Mouse (Mus musculus): ENCODE data around the gene Tpt1. TPM values are rescaled to one million over a fixed set of nuclear protein-coding genes. Genes with fewer than 3 reads are reported as not detected.

Tpt1 gene
- polyA plus RNA-seq, 1 experiment from 2014 or later = 619 TPM

DNA sequence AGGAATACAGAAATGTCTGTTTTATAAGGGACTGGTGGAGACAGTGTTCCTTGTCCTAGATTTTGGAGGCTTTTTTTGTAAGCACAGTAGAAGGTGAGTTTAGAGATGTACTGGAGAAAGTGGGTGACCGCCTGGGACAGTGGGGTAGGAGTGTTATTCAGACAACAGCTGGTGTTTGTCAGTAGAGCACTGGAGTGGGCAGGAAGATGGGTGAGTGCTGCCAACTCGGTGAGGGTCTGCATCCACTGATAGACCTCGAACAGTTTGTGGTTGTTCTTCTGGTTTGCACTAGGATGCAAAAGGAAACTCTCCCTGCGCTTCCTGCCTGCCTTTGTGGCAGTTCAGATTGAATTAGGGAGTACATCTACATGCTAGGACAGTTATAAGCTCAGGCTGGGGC is 2.8 kb downstream of the Tpt1 start:
- Histone ChIP-seq H3K9ac (no peak overlapping the region), H3K4me2 (no peak overlapping the region), H3K9me3 (no peaks in the 10 kb centered on the region), H3K27me3 (replicated peaks) (no peaks in the 10 kb centered on the region), H3K27ac (no peak overlapping the region), H3K4me3 (no peak overlapping the region), H3K36me3 (replicated peaks) (peaks cover 32% of the 10 kb centered on the region), H3K4me1 (peaks cover 32% of the 10 kb centered on the region)
- WGBS = 90% methylated on average over 4 of the region's 4 CpGs
- no peak for ATAC-seq (replicated peaks)

- 92% methylated on average over 5 of the region's 5 CpGs for WGBS
- no peak overlapping the region for H3K9ac ChIP-seq
- H3K9me3 ChIP-seq = no peaks in the 10 kb centered on the region
- no peak for ATAC-seq (replicated peaks)
- H3K4me1 ChIP-seq = peaks cover 32% of the 10 kb centered on the region
- peaks cover 32% of the 10 kb centered on the region for H3K36me3 ChIP-seq (replicated peaks)
- no peak overlapping the region for H3K4me3 ChIP-seq
- H3K27ac ChIP-seq = no peak overlapping the region
- H3K4me2 ChIP-seq = no peak overlapping the region
- H3K27me3 ChIP-seq (replicated peaks) = no peaks in the 10 kb centered on the region
Observed at GRCm38 (mm10) chr14:75848482-75848881, 3.6 kb downstream of the Tpt1 start.

DNA sequence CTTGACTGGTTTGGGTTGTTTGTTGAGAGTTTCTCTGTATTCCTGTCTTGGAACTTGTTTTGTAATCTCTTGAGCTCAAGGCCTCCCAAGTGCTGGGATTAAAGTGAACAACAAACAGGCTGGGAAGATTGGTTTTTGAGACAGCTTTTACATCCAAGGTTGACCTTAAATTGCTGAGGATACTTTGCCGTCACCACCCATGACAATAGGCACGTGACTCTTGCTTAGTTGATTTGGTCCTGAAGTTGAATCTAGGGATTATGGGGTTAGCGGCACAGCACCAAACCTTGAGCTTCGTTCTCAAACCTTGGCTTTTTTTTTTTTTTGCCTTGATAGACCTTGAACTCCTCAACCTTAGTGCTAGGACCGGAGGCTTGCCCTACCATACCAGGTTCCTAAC is 4.3 kb downstream of the Tpt1 start:
- no peak overlapping the region for H3K27ac ChIP-seq
- ATAC-seq (replicated peaks) = no peak
- no peaks in the 10 kb centered on the region for H3K9me3 ChIP-seq
- no peak overlapping the region for H3K9ac ChIP-seq
- WGBS = 83% methylated on average over 5 of the region's 5 CpGs
- H3K4me3 ChIP-seq = no peak overlapping the region
- no peaks in the 10 kb centered on the region for H3K27me3 ChIP-seq (replicated peaks)
- peaks cover 29% of the 10 kb centered on the region for H3K4me1 ChIP-seq
- peaks cover 32% of the 10 kb centered on the region for H3K36me3 ChIP-seq (replicated peaks)
- no peak overlapping the region for H3K4me2 ChIP-seq

DNA sequence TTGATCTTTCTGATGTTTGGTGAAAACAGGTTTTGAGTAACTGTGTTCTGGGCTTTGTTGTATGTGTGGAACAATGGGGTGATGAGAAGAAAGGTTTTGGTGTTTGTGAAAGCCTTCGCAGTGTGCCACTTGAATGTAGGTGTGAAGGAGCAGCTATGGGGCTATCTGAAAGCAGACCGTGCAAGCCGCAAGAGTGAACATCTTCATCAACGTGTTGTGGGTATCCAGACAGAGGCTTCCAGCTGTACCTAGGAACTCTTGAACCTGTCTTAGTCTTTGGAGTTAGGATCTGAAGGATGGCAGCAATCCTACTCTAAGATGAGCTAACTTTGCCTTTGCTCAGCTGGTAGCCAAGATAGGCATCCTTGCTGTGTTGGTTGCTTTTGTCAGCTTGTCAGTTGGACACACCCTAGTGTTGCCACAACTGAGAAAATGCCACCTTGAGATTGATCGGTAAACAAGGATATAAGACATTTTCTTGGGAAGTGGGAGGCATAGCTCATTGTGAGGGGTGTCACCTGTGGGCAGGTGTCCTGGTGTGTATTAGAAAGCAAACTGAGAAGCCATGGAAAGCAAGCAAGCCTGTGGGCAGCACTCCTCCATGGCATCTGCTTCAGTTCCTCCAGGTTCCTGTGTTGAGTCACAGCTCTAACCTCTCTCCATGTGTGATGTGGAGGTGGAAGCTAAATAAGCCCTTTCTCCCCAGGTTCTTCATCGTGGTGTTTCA is 5.1 kb downstream of the Tpt1 start:
- H3K36me3 ChIP-seq (replicated peaks) = peaks cover 32% of the 10 kb centered on the region
- no peaks in the 10 kb centered on the region for H3K9me3 ChIP-seq
- H3K27me3 ChIP-seq (replicated peaks) = no peaks in the 10 kb centered on the region
- H3K4me3 ChIP-seq = no peak overlapping the region
- 88% methylated on average over 6 of the region's 6 CpGs for WGBS
- no peak for ATAC-seq (replicated peaks)
- peaks cover 27% of the 10 kb centered on the region for H3K4me1 ChIP-seq
- no peak overlapping the region for H3K27ac ChIP-seq
- H3K9ac ChIP-seq = no peak overlapping the region
- no peak overlapping the region for H3K4me2 ChIP-seq

- Histone ChIP-seq H3K4me2 (no peak overlapping the region), H3K9me3 (no peaks in the 10 kb centered on the region), H3K9ac (no peak overlapping the region), H3K4me1 (peaks cover 27% of the 10 kb centered on the region), H3K4me3 (no peak overlapping the region), H3K36me3 (replicated peaks) (peaks cover 32% of the 10 kb centered on the region), H3K27me3 (replicated peaks) (no peaks in the 10 kb centered on the region), H3K27ac (no peak overlapping the region)
- 0 out of 2 replicates have a peak, but pooled peaks have one; percentile 43 for ATAC-seq (replicated peaks)
- 31% methylated on average over 6 of the region's 6 CpGs for WGBS
Observed at GRCm38 (mm10) chr14:75850819-75851218, 5.9 kb downstream of the Tpt1 start.

DNA sequence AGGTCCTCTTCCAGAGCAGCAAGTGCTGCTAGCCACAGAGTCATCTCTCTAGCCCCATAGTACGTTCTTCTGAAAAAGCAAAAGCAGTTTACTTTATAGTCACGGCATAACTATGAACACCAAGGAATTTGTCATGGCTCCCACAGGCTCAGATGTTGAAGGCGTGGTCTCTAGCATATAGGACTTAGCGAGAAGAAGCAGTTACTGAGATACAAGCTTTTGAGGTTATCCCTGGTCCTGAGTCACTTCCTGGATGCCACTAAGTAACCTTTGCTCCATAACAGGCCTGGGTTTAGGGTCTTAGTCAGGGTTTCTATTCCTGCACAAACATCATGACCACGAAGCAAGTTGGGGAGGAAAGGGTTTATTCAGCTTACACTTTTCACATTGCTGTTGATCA is 7.1 kb downstream of the Tpt1 start:
- Histone ChIP-seq H3K27ac (no peak overlapping the region), H3K4me3 (no peak overlapping the region), H3K9ac (no peak overlapping the region), H3K4me1 (peaks cover 19% of the 10 kb centered on the region), H3K27me3 (replicated peaks) (no peaks in the 10 kb centered on the region), H3K9me3 (no peaks in the 10 kb centered on the region), H3K4me2 (no peak overlapping the region), H3K36me3 (replicated peaks) (peaks cover 32% of the 10 kb centered on the region)
- ATAC-seq (replicated peaks) = no peak
- WGBS = 95% methylated on average over 5 of the region's 5 CpGs

DNA sequence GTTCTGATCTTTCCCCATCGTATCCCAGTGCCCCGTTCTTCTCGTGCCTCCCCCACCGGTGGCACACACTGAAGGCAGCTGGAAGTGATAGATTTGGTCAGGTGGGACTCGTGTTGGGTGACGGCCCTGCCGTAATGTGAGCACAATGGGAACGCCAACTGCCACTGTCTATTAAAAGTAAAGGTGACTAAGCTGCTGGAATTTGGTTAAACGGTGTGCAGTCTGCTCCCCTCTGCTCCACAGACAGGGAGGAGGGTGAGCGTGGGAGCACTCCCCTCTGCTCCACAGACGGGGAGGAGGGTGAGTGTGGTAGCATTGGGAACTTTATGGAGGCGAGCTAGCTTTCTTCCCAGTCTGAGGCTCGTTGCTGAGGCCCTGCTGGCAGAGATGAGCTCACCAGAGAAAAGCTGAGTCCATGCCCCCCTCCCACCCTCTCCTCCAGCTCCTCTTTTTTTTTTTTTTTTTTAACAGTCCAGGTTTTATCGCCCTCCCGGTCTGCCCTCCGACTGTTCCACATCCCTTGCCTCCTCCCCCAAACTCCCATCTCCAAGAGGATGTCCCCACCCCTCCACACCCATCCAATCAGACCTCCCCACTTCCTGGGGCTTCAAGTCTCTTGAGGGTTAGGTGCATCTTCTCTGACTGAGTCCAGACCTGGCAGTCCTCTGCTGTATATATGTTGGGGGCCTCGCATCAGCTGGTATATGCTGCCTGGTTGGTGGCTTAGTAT is 10.5 kb downstream of the Tpt1 start:
- 65% methylated on average over 17 of the region's 17 CpGs for WGBS
- H3K4me1 ChIP-seq = no peaks in the 10 kb centered on the region
- no peak overlapping the region for H3K4me2 ChIP-seq
- no peak for ATAC-seq (replicated peaks)
- peaks cover 2% of the 10 kb centered on the region; the same call in 1 of the 2 replicates for H3K36me3 ChIP-seq (replicated peaks)
- no peaks in the 10 kb centered on the region for H3K27me3 ChIP-seq (replicated peaks)
- no peak overlapping the region for H3K27ac ChIP-seq
- H3K4me3 ChIP-seq = no peak overlapping the region
- H3K9me3 ChIP-seq = no peaks in the 10 kb centered on the region
- no peak overlapping the region for H3K9ac ChIP-seq

- no peak overlapping the region for H3K4me2 ChIP-seq
- 78% methylated on average over 2 of the region's 2 CpGs for WGBS
- H3K27ac ChIP-seq = no peak overlapping the region
- H3K9ac ChIP-seq = no peak overlapping the region
- H3K4me1 ChIP-seq = no peaks in the 10 kb centered on the region
- no peak for ATAC-seq (replicated peaks)
- no peaks in the 10 kb centered on the region for H3K36me3 ChIP-seq (replicated peaks)
- H3K4me3 ChIP-seq = no peak overlapping the region
- H3K9me3 ChIP-seq = no peaks in the 10 kb centered on the region
- no peaks in the 10 kb centered on the region for H3K27me3 ChIP-seq (replicated peaks)
Observed at GRCm38 (mm10) chr14:75858181-75858580, 13.3 kb downstream of the Tpt1 start.

DNA sequence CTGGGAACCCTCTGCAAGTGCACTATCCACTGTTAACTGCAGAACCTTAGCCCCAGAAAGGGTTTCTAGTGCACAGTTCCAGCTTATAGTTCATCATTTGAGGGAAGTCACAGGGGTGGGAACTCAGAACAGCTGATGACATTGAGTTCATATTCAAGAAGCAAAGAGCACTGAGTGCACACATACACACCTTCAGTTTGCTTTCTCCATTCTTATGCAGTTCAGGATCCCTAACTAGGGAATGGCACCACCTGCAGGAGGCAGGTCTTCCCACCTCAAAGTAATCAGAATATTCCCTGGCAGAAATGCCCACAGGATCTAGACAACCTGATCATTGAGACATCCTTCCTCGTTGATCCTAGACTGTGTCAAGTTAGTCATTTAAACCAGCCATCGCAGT is 14.7 kb downstream of the Tpt1 start:
- Histone ChIP-seq H3K4me1 (peaks cover 7% of the 10 kb centered on the region), H3K4me2 (no peak overlapping the region), H3K4me3 (no peak overlapping the region), H3K36me3 (replicated peaks) (no peaks in the 10 kb centered on the region), H3K27ac (no peak overlapping the region), H3K9ac (no peak overlapping the region), H3K9me3 (no peaks in the 10 kb centered on the region), H3K27me3 (replicated peaks) (no peaks in the 10 kb centered on the region)
- WGBS = 78% methylated on average over 2 of the region's 2 CpGs
- no peak for ATAC-seq (replicated peaks)

- no peaks in the 10 kb centered on the region for H3K36me3 ChIP-seq (replicated peaks)
- no peak for ATAC-seq (replicated peaks)
- H3K4me3 ChIP-seq = no peak overlapping the region
- H3K4me2 ChIP-seq = no peak overlapping the region
- WGBS = 89% methylated on average over 6 of the region's 6 CpGs
- no peak overlapping the region for H3K9ac ChIP-seq
- peaks cover 7% of the 10 kb centered on the region for H3K4me1 ChIP-seq
- H3K9me3 ChIP-seq = no peaks in the 10 kb centered on the region
- no peak overlapping the region for H3K27ac ChIP-seq
- H3K27me3 ChIP-seq (replicated peaks) = no peaks in the 10 kb centered on the region
Observed at GRCm38 (mm10) chr14:75862701-75863100, 17.8 kb downstream of the Tpt1 start.

DNA sequence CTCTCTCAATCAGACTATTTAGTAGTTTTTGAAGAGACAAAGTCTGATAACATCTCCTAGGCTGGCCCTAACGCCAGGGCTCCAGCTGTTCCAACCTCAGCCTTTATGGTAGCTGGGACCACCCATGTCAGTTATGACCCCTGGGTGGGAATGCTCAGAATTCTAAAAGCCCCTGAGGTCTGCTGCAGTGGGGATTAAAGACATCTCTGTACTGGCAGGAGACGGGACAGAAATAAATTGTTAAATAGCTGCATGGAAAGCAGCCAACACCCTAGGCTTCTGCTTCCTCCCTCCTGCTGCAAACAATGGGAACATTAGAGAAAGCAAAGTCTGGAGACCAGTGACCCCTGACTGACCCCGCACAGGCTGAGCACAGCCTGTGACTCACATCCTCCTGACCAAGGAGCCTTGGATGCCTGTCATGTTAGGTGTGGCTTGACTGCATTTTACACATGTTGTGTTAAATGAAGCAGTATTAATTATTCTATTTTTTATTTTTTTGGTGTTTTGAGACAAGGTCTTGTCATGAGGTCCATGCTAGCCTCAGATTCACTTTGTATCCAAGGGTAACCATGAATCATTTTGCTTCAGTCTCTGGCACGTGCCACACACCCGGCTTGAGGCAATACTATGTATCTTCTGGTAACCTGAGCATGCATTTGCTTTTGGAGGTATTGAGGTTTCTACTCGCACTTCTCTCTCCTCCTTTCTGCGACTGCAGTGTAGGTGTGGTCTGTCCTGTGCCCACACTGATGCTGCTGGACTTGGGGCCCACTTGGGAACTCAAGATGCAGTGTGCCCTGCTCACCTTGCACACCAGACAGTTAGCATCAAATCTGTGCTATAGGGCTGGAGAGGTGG is 18.9 kb downstream of the Tpt1 start:
- Histone ChIP-seq H3K4me3 (no peak overlapping the region), H3K9ac (no peak overlapping the region), H3K4me2 (no peak overlapping the region), H3K4me1 (peaks cover 7% of the 10 kb centered on the region), H3K27ac (peak overlapping the region; percentile 34; the same call in 1 of the 2 replicates), H3K36me3 (replicated peaks) (no peaks in the 10 kb centered on the region), H3K27me3 (replicated peaks) (no peaks in the 10 kb centered on the region), H3K9me3 (no peaks in the 10 kb centered on the region)
- ATAC-seq (replicated peaks) = peak; percentile 65
- 7% methylated on average over 7 of the region's 7 CpGs for WGBS

DNA sequence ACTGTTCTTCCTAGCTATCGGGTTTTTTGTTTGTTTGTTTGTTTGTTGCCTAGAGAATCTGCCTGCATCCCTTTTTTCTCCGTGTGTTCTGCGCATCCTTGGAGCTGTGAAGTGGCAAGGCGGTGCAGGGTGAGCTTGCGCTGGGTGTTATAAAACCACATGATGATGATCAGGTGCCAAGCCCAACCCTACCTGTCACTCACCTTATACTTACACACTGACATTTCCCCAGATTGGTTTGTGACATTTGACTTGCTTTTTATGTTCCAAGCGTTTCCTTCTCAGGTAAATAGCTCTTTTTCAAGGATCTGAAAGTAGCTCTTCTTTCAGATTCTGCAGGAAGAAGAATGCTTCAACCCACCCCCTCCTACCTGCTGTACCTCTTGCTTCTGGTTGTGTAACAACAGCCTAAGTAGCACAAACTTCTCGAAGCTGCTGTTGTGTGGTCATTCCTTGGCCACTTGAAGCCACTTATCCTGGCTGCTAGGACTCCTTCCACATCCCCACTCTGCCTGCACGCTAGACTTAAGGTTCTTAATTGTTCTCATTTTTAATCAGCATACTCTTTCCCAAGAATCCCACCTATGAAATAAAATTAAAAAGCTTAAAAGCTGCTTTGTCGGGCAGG is 21.9 kb downstream of the Tpt1 start:
- Histone ChIP-seq H3K4me1 (peaks cover 10% of the 10 kb centered on the region), H3K4me3 (no peak overlapping the region), H3K36me3 (replicated peaks) (no peaks in the 10 kb centered on the region), H3K27me3 (replicated peaks) (no peaks in the 10 kb centered on the region), H3K27ac (no peak overlapping the region), H3K4me2 (no peak overlapping the region), H3K9me3 (no peaks in the 10 kb centered on the region), H3K9ac (no peak overlapping the region)
- no peak for ATAC-seq (replicated peaks)
- 81% methylated on average over 9 of the region's 9 CpGs for WGBS
